Mouse (Mus musculus) urinary bladder, adult 18-20 months (tissue): ENCODE results near the gene 9230112D13Rik.

Experiments
- DNase-seq, 2 experiments: peaks; one replicate each; pipeline ENCODE4 v3.0.0; 2022; ENCODE audit warnings: low spot score in 2 of 2, mixed read lengths in 2 of 2

The 9230112D13Rik gene

DNA sequence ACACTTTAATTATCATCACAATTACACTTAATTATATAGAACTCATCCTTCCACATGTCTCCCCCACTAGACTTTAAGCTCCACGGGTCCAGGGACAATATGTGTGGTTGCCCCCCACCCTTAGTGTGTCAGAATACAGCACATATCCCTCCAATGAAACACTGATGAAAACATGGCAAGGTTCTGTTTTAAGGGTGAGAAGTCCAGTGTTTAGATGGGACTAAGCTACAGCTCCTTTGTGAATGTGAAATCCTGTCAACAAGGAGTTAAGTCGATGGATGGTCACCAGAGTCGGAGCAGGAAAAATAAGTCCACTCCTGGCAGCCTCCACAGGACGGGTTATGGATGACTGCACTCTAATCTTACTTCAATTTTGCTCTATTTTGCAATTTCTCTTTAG is 22.3 kb downstream of the 9230112D13Rik start:
- DNase-seq = no peak

DNA sequence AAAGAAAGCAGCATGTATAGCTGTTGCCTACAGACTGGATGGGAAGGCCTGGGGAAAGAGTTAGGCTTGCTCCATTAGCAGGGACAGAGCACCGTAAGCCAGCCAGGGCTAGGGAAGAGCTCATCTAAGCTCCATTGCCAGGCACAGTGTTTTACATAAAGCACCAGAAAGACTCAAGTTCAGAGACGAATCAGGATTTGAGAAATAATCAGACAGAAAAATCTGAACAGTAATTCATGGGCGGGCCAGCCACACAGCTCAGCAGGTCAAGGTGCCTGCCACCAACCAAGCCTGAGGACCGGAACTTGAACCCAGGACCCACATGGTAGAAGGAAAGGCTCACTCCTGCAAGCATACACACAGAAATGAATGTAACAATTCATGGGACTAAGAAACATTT is 22.9 kb downstream of the 9230112D13Rik start:
- no peak for DNase-seq

GRCm38 (mm10) chr14:34497346-34497745 is 25.3 kb downstream of the 9230112D13Rik start:
- DNase-seq = no peak

DNA sequence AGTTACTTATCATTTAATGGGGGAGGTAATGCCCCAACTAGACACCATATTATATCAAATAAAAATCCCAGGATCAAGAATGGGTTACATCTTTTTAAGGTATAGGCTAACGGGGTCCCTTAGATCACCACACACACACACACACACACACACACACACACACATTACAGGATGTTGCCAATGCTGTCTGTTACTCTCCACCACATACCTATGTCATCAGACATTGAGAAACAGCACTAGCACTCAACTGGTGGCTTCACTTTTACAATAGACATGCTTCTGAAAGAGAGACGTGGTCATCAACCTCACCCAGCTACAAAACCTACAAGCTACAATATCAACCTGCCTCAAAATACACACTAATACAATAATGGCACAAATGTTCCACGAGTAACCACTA is 28.9 kb downstream of the 9230112D13Rik start:
- DNase-seq = no peak

DNA sequence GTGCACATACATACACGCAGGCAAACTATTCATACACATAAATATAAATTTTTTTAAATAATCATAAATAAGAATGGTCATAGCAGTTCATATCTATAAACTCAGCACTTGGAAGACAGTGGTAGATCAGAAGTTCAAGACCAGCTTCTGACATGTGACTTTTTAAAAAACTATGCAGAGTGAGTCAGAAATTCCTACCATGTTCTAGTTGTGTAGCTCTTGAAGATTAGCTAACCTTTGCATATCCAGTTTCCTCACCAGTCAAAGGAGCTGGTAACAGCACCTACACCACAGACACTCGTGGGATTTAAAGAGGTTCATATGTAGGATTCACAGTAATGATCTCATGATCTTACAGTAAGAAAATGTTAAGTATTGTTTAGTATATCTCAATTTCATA is 29.9 kb downstream of the 9230112D13Rik start:
- DNase-seq = no peak

DNA sequence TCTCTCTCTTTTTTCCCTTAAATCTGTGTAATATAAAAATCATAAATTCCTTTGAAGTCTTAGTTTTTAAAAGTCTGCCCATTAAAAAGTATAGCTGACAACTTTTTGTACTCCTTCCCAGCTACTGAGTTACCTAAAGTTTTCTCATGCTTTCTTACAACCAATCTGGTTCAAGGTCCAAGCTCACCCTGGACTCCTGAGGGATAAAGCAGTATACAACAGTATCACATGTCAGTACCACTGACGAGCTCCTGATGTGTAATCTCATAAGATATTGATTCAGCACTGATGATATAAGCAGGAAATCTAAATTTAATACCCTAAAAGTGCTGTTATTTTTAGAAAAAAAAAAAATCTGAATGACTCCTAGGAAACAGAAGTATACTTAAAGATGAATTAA is 31.6 kb downstream of the 9230112D13Rik start:
- DNase-seq = no peak

GRCm38 (mm10) chr14:34489928-34490327 is 32.7 kb downstream of the 9230112D13Rik start:
- DNase-seq = no peak

DNA sequence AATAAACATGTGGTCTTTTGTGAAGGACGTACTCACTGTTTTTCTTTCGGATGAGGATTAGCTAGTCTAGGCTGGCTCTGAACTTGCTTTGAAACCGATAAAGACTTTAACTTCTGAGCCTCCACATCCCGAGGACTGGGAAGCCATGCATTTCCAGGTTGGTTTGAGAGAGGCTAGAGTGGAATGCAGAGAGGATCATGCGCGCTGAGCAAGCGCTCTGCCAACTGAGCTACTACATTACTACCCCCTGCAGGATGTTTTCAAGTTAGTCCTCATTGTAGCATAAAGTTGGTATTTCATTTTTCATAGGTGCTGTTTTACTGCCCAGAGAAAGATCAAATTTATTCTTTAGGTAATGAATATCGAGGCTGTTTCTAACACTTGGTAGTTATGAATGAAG is 36.4 kb downstream of the 9230112D13Rik start:
- no peak for DNase-seq

GRCm38 (mm10) chr14:34483469-34484341 is 38.9 kb downstream of the 9230112D13Rik start:
- no peak for DNase-seq

- no peak for DNase-seq
Measured at GRCm38 (mm10) chr14:34471591-34471990, 51.0 kb downstream of the 9230112D13Rik start.

DNA sequence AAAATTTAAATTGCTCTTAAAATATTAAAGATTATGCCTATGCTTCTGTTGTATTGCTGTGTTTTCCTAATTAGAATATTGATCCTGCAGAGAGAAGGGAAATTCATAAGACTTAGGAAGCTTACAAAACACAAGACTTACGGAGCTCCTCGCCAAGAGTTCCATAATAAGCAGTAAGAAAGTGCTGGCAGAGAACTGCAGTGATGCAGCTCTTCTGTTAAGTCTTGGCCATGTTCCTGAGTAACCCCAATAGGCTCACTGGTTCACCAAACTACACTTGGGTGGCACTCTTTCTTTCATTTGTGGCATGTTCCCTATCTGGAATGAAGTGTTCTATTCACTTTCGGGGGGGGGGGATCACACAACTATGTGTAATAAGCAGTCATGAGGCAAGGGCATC is 56.3 kb downstream of the 9230112D13Rik start:
- no peak for DNase-seq
